Mouse (Mus musculus) mouse trophoblast stem cell (cell line): ENCODE measurements around the gene Serpinb6a.

ENCODE experiments used
- in situ Hi-C, 2 experiments: fragments of 300-500 bp; cut with MseI, MboI; formaldehyde crosslinking; loops; 2 replicates in 1 of 2; 3 replicates in 1 of 2; pipeline ENCODE4 v1.15.1; 2025

The Serpinb6a gene

DNA sequence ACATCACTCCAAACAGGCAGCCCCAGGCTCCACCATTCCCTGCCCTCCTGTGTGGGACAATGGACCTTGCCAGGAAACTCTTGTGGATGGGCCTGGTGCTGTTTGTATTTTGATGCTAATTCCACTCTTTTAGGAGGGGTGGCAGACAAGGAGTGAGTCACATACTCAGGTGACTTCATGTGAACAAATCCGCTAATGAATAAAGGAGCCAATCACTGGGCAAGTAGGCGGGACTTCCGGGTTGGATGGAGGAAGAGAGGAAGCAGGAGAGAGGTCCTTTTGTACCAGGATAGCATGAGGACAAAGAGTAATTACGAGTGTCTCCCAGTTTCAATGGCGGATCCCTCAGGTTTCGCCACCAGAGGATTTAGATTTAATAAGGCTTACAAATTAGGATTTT lies 81.6 kb downstream of the Serpinb6a start:
- in situ Hi-C loops: no loop called here

DNA sequence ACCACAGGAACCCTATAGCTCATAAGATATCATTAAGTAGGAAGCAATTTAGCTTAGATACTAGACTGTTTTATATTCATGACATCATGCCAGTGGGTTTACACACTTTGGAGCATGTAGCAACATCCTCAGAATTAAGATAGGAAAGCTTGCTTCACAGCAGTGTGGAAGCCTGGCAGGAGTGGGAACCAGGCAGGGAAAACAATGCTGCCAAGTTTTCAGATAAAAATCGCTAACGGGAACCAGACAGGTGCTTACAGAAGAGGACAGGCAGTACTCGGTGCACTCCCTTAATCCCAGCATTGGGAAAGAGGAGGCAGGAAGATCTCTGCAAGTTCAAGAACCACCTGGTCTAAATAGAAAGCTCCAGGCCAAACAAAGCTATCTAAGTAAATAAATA lies 95.8 kb downstream of the Serpinb6a start:
- in situ Hi-C loops: no loop called here

DNA sequence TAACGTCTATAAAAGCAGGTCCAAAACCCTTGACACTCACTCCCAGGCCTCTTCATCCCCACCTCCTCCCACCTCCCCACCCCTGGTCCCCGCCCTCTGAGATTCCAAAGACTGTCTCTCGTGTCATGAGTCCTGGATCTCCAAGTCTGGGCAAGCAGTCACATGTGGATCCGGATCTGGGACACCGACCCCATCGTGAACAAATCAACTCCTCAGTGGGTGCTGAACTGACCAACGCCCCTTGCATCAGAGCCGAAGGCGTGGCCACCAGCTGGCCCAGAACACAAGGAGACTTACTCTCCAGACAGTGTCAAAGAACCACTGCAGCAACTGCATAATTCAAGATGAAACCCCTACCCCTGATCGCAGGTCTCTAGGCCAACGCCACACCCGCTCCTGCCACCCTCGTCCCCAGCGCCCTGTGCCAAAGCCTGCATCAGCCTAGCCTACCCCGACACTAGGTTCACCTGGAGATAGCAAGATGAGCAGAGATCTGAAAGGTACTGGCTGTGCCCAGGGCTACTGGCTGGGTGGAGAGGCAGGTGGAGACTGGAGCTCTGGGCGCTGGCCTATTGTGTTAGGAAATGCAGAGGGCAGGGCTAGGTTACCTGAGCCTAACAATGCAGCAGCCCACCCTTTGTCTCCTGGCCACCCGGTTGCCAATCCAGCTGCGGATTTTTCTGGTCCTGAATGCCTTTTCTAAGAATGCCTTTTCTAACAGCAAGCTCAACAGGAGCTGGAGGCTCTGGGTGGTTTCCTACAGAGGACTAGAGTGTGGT lies 97.2 kb downstream of the Serpinb6a start, which contains the start of gene Serpinb6c:
Gene Serpinb6c (minus strand): TSS at position 533 of the 779 bp plus-strand sequence.
- in situ Hi-C loops: no loop called here

DNA sequence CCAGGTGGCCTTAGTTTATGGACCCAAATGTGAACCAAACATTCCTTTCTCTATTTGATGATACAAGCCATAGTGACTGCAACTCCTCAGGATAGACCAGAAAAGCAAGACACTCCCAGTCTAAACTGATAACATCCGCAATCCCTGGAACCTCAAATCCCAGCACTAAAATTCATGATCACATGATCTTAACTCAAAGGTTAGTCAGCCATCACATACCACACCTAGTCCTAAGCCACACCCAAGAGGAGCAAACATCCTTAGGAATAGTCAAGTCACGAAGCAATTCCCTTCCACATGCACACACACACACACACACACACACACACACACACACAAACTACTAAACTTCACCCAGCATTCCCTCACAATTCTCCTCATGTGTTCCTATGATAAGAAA lies 99.3 kb downstream of the Serpinb6a start:
- in situ Hi-C loops: no loop called here

DNA sequence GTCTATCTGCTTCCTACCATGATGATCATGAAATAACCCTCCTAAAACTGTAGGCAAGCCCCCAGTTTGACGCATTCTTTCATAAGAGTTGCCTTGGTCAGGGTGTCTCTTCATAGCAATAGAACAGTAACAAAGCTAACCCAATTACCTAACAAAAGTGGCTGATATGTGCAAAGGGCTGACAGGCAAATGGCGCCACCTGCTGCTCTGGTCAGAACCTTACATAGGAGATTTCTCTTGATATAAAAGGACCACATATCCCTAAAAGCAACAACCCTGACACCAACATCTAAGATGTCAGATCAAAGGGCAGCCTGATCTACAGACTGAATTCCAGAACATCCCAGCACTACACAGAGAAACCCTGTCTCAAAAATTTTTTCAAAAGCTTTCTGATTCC lies 108.4 kb downstream of the Serpinb6a start:
- in situ Hi-C loops: no loop called here
